Mouse (Mus musculus) heart, embryonic 12.5 days (tissue): ENCODE measurements around the gene Erbb3. TPM values are rescaled to one million over a fixed set of nuclear protein-coding genes. Genes with fewer than 3 reads are reported as not detected.

Experiments used
- ATAC-seq: fragments of 200-750 bp; cut with Nextera tagmentation; 2 replicates; pipeline ENCODE4 v1.8.0; 2017; ENCODE audit warnings: moderate TSS enrichment, moderate library complexity; ENCODE audit not compliant: insufficient number of reproducible peaks, low FRiP score
- H3K27ac ChIP-seq: fragments of 300-500 bp; sonication (generic); 2 replicates; pipeline ENCODE4 v1.5.1; 2016; ENCODE audit warnings: mild to moderate bottlenecking, moderate library complexity; ENCODE audit not compliant: poor library complexity, severe bottlenecking
- H3K27me3 ChIP-seq: fragments of 300-500 bp; sonication (generic); replicated peaks from 2 replicates; pipeline ENCODE4 v1.6.1; 2016; ENCODE audit warnings: mild to moderate bottlenecking, moderate library complexity
- H3K36me3 ChIP-seq: fragments of 300-500 bp; sonication (generic); 2 replicates; pipeline ENCODE4 v1.6.1; 2016; ENCODE audit warnings: mild to moderate bottlenecking, moderate library complexity
- H3K4me1 ChIP-seq: fragments of 300-500 bp; sonication (generic); replicated peaks from 2 replicates; pipeline ENCODE4 v1.6.1; 2016; ENCODE audit warnings: mild to moderate bottlenecking
- H3K4me2 ChIP-seq: fragments of 300-500 bp; sonication (generic); 2 replicates; pipeline ENCODE4 v1.6.1; 2016; ENCODE audit warnings: mild to moderate bottlenecking, moderate library complexity
- H3K4me3 ChIP-seq: fragments of 300-500 bp; sonication (generic); 2 replicates; pipeline ENCODE4 v1.5.1; 2016; ENCODE audit warnings: mild to moderate bottlenecking
- H3K9ac ChIP-seq: fragments of 300-500 bp; sonication (generic); 2 replicates; pipeline ENCODE4 v1.6.1; 2016; ENCODE audit warnings: mild to moderate bottlenecking, moderate library complexity
- H3K9me3 ChIP-seq: fragments of 300-500 bp; sonication (generic); replicated peaks from 2 replicates; pipeline ENCODE4 v1.6.1; 2016; ENCODE audit warnings: mild to moderate bottlenecking, moderate library complexity
- WGBS: fragments of 180-500 bp; shearing (Covaris S2); methylation state at CpG from one replicate; pipeline ENCODE4 v1.1.7; 2016; 5-methylcytosine and 5-hydroxymethylcytosine counted together
- microRNA-seq: library from miRNA; unstranded; fragments of <30 nt; microRNA quantifications from one replicate; pipeline ENCODE4, GENCODE M21; 2017
- polyA plus RNA-seq: library from polyadenylated mRNA; unstranded; fragments of >200 nt; fragmentation: Nextera tagmentation; extraction: Ambion mirVana; gene quantifications from 2 replicates; pipeline ENCODE4 v1.2.1, GENCODE M21; 2016

The Erbb3 gene
- polyA plus RNA-seq, 1 experiment from 2014 or later: 7.6 TPM

DNA sequence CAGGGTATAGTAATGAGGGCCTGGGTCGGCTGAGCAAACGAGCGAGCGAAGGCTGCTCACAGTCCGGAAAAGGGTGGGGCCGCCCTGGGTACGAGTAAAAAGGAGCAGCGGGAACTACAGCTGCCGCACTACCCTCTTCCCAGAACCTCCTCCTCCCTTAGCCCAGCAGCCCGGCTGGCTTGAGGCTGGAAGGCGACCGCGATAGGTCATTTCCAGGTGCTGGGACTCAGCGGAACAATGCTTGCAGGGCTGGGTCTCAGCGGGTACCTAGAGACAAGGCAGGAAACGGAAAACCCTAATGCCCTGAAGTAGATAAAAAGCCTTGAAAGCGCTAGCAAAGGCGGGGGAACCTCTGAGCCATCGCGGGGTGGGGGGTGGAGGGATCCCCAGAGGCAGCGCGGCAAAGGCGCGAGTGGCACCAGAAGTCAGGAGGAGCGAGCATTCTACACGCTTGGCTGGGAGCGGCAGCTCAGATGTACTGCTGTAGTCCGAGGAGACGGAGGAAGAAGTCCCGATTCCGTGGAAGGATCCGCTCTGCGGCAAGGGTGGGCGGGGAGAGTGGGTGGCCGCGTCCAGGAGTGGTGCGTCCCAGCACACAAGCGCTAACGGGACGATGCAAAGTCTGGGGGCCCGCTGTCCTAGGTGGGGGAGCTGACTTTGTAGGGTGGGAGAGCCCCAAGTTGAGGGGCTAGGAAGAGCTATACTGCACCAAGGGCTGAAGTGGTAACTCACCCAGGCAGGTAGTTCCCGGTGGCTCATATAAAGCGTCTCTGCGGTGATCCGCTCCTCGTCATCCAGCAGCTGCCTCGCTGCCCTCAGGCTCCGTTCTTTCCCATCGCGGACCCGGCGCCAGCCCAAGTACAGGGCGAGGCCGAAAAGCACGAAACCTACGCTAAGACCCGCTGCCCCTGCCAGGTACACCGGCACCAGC lies 64.5 kb downstream of the Erbb3 start:
- no peaks in the 10 kb centered on the region for H3K9me3 ChIP-seq
- H3K4me2 ChIP-seq: peak overlapping the region; percentile 88
- H3K4me3 ChIP-seq: peak overlapping the region; percentile 68
- peaks cover 9% of the 10 kb centered on the region for H3K4me1 ChIP-seq
- peak; percentile 18 for ATAC-seq
- H3K36me3 ChIP-seq: peaks cover 22% of the 10 kb centered on the region
- H3K9ac ChIP-seq: peak overlapping the region; percentile 81
- WGBS: under 1% methylated on average over 58 of the region's 58 CpGs
- H3K27ac ChIP-seq: peak overlapping the region; percentile 65
- H3K27me3 ChIP-seq: no peaks in the 10 kb centered on the region

DNA sequence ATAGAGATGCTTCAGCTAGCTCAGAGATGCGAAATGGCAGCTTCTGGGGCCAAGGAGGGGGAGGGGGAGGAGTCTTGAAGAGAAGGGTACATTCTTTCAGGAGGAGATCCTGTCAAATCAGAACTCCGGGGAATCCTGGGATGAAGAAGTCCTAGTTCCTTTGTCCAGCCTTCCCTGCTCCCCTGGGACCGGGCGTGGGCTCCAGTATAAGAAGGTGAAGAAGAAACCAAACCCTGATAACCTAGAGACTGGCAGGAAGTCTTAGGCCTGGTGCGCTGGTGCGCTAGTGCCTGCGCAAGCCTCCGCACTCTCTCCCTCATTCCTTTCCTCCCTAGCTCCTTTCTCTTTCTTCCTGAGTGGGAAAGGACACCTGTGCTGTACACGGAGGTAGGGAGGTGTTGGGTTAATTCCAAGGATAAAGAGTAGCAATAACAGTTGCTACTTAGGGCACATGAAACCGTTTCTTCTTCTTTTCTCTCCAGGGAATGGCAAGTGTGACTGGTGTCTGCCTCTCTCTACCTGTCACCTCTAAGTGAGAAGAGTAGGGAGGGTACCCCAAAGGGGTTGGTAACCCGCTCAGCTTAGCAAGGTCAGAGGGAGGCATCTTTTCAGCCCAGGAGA lies 65.2 kb downstream of the Erbb3 start:
- H3K27ac ChIP-seq: 0 out of 2 replicates have a peak overlapping the region, but pooled peaks have one; percentile 65
- H3K27me3 ChIP-seq: no peaks in the 10 kb centered on the region
- H3K4me2 ChIP-seq: peak overlapping the region; percentile 88
- WGBS: 14% methylated on average over 11 of the region's 11 CpGs
- no peaks in the 10 kb centered on the region for H3K9me3 ChIP-seq
- H3K4me3 ChIP-seq: peak overlapping the region; percentile 68
- H3K36me3 ChIP-seq: peaks cover 29% of the 10 kb centered on the region
- peaks cover 9% of the 10 kb centered on the region for H3K4me1 ChIP-seq
- ATAC-seq: no peak
- peak overlapping the region; percentile 81 for H3K9ac ChIP-seq

DNA sequence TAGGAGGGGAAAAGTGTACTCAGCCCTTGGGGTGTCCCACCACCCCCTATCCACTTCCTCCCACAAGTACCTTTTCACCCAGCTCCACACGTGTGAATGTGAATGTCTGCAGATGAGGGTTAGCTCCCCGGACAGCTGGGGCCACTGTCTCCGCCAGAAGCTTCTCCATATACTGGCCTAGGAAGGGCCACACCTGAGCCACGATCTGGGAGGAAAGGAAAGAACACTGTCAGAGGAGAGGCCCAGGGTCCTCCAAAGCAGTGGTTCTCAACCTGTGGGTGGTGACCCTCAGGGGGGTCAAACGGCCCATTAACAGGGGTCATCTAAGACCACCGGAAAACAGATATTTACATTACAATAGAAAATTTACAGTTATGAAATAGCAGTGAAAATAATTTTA lies 67.1 kb downstream of the Erbb3 start:
- WGBS: 77% methylated on average over 6 of the region's 6 CpGs
- H3K9ac ChIP-seq: no peak overlapping the region
- H3K9me3 ChIP-seq: no peaks in the 10 kb centered on the region
- H3K4me2 ChIP-seq: no peak overlapping the region
- H3K4me1 ChIP-seq: peaks cover 9% of the 10 kb centered on the region
- H3K27me3 ChIP-seq: peaks cover 7% of the 10 kb centered on the region
- no peak for ATAC-seq
- H3K36me3 ChIP-seq: peaks cover 45% of the 10 kb centered on the region
- no peak overlapping the region for H3K27ac ChIP-seq
- no peak overlapping the region for H3K4me3 ChIP-seq

DNA sequence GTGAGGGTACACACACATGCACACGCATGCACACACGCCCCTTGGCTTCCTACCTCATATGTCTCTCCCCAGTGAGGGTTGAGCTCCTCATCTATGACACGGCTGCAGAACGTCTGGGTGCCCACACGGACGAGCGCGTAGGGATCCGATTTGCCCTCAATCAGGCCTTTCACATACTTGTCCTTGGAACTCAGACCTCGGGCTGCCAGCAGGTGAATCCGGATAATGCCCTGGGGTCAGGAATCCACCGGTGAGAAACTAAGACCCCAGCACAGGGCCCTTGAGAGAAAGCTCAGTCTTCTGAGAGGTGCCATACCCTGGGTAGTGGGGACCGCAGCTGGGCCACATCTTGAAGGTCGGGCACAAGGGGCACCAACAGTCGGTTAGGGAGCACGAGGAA lies 68.9 kb downstream of the Erbb3 start:
- no peak overlapping the region for H3K27ac ChIP-seq
- peaks cover 21% of the 10 kb centered on the region for H3K27me3 ChIP-seq
- no peak overlapping the region for H3K4me2 ChIP-seq
- no peak overlapping the region for H3K4me3 ChIP-seq
- peaks cover 9% of the 10 kb centered on the region for H3K4me1 ChIP-seq
- peaks cover 63% of the 10 kb centered on the region for H3K36me3 ChIP-seq
- H3K9ac ChIP-seq: no peak overlapping the region
- 87% methylated on average over 16 of the region's 16 CpGs for WGBS
- no peaks in the 10 kb centered on the region for H3K9me3 ChIP-seq
- no peak for ATAC-seq

DNA sequence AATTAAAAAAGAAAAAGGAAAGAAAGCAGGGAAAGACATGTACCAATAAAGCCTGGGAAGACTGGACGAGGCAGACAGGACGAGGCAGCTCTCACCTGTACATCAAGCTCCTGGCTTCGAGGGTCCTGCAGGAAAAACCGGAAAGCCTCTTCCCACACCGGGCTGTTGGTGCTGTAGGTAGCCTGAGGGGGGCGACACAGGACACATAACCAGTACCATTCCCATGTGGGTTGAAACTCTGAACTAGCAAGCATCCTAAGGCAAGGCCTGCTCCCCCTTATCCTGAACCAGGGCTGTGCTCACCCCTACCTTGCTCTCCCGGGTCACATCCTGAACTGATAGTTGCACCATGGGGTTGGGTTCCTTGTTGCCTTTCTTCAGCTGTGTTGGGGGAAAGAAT lies 70.6 kb downstream of the Erbb3 start:
- Histone ChIP-seq H3K27ac (no peak overlapping the region), H3K36me3 (peaks cover 75% of the 10 kb centered on the region), H3K4me2 (no peak overlapping the region), H3K9me3 (no peaks in the 10 kb centered on the region), H3K9ac (no peak overlapping the region), H3K4me1 (peaks cover 1% of the 10 kb centered on the region; the same call in 1 of the 2 replicates), H3K4me3 (no peak overlapping the region), H3K27me3 (peaks cover 21% of the 10 kb centered on the region)
- no peak for ATAC-seq
- WGBS: 69% methylated on average over 7 of the region's 7 CpGs

Small RNA genes lying within 50 kb of the gene (microRNA-seq; reads per million reads assigned to microRNA genes)
- gene Gm47275 (not detected), gene Mir6917 (not detected)

Other genes with a start within 250 kb of the Erbb3 start
- 15.9 and 16.2 TPM in 2 replicates for gene Coq10a, start 220.7 kb downstream of the Erbb3 start, polyA plus RNA-seq
- gene Ankrd52, start 212.5 kb downstream of the Erbb3 start, polyA plus RNA-seq: 10.6 and 11.3 TPM in 2 replicates
- 0.28 and 0.42 TPM in 2 replicates for gene Slc39a5, start 188.4 kb downstream of the Erbb3 start, polyA plus RNA-seq
- gene Nabp2, start 178.2 kb downstream of the Erbb3 start, polyA plus RNA-seq: 57.3 and 57.9 TPM in 2 replicates
- gene Rnf41, start 178.0 kb downstream of the Erbb3 start, polyA plus RNA-seq: 27.7 and 29.9 TPM in 2 replicates
- gene Smarcc2, start 130.4 kb downstream of the Erbb3 start, polyA plus RNA-seq: 83.3 and 86.9 TPM in 2 replicates
- gene Myl6, start 95.5 kb downstream of the Erbb3 start, polyA plus RNA-seq: 1,237 and 1,275 TPM in 2 replicates
- 3.0 and 4.0 TPM in 2 replicates for gene Myl6b, start 91.0 kb downstream of the Erbb3 start, polyA plus RNA-seq
- gene Esyt1, start 63.8 kb downstream of the Erbb3 start, polyA plus RNA-seq: 25.0 and 26.5 TPM in 2 replicates
- 10.2 and 11.9 TPM in 2 replicates for gene Zc3h10, start 41.9 kb downstream of the Erbb3 start, polyA plus RNA-seq
- 2,275 and 2,341 TPM in 2 replicates for gene Rpl41, start 40.3 kb downstream of the Erbb3 start, polyA plus RNA-seq
- 132 and 136 TPM in 2 replicates for gene Pa2g4, start 23.7 kb downstream of the Erbb3 start, polyA plus RNA-seq
- 420 and 432 TPM in 2 replicates for gene Rps26, start 37.1 kb upstream of the Erbb3 start, polyA plus RNA-seq
- gene Ikzf4, start 56.3 kb upstream of the Erbb3 start, polyA plus RNA-seq: 2.0 and 3.0 TPM in 2 replicates
- gene Suox, start 84.4 kb upstream of the Erbb3 start, polyA plus RNA-seq: 10.7 and 12.8 TPM in 2 replicates
- 71.3 and 72.9 TPM in 2 replicates for gene Rab5b, start 106.6 kb upstream of the Erbb3 start, polyA plus RNA-seq
- 0.99 and 1.0 TPM in 2 replicates for gene Pmel, start 114.5 kb upstream of the Erbb3 start, polyA plus RNA-seq
- gene Cdk2, start 115.4 kb upstream of the Erbb3 start, polyA plus RNA-seq: 106 and 109 TPM in 2 replicates
- gene Dgka, start 155.2 kb upstream of the Erbb3 start, polyA plus RNA-seq: 4.4 TPM in 2 replicates
- gene Pym1, start 158.2 kb upstream of the Erbb3 start, polyA plus RNA-seq: 23.1 and 24.0 TPM in 2 replicates
- gene Mmp19, start 201.3 kb upstream of the Erbb3 start, polyA plus RNA-seq: 0.83 and 0.93 TPM in 2 replicates
- gene Dnajc14, start 214.4 kb upstream of the Erbb3 start, polyA plus RNA-seq: 48.4 and 51.7 TPM in 2 replicates
- 19.6 and 20.8 TPM in 2 replicates for gene Tmem198b, start 214.7 kb upstream of the Erbb3 start, polyA plus RNA-seq
- gene Sarnp, start 227.7 kb upstream of the Erbb3 start, polyA plus RNA-seq: 171 and 172 TPM in 2 replicates
- 36.0 and 39.2 TPM in 2 replicates for gene Ormdl2, start 232.0 kb upstream of the Erbb3 start, polyA plus RNA-seq